Mouse (Mus musculus): Measurements from ENCODE around the gene Rgs9bp.
"Not testable (repeated sequence)": the region's sequence is repeated elsewhere in the genome, so short reads cannot be mapped to it uniquely, and the experiment has no call there.

The Rgs9bp gene

GRCm38 (mm10) chr7:35583476-35584025, 1.8 kb downstream of the Rgs9bp start:
- DNase-seq (ENCODE audit: low read depth, low spot score): no peak

- no peak for DNase-seq (ENCODE audit: low read depth, low spot score)
Measured at GRCm38 (mm10) chr7:35582719-35583118, 2.7 kb downstream of the Rgs9bp start.

- DNase-seq (ENCODE audit: low read depth, low spot score): no peak
Measured at GRCm38 (mm10) chr7:35579849-35580248, 5.5 kb downstream of the Rgs9bp start.

GRCm38 (mm10) chr7:35570883-35571282, 14.5 kb downstream of the Rgs9bp start:
- DNase-seq (ENCODE audit: low read depth, low spot score): not testable (repeated sequence)

GRCm38 (mm10) chr7:35569724-35570123, 15.7 kb downstream of the Rgs9bp start:
- not testable (repeated sequence) for DNase-seq (ENCODE audit: low read depth, low spot score)

GRCm38 (mm10) chr7:35565965-35566364, 19.4 kb downstream of the Rgs9bp start:
- DNase-seq (ENCODE audit: low read depth, low spot score): not testable (repeated sequence)

- not testable (repeated sequence) for DNase-seq (ENCODE audit: low read depth, low spot score)
Measured at GRCm38 (mm10) chr7:35564872-35565271, 20.5 kb downstream of the Rgs9bp start.

- no peak for DNase-seq (ENCODE audit: low read depth, low spot score)
Measured at GRCm38 (mm10) chr7:35564067-35564865, 21.1 kb downstream of the Rgs9bp start.

GRCm38 (mm10) chr7:35563071-35563470, 22.3 kb downstream of the Rgs9bp start:
- no peak for DNase-seq (ENCODE audit: low read depth, low spot score)

GRCm38 (mm10) chr7:35559838-35560237, 25.5 kb downstream of the Rgs9bp start:
- DNase-seq (ENCODE audit: low read depth, low spot score): no peak

- no peak for DNase-seq (ENCODE audit: low read depth, low spot score)
Measured at GRCm38 (mm10) chr7:35558681-35559080, 26.7 kb downstream of the Rgs9bp start.

- no peak for DNase-seq (ENCODE audit: low read depth, low spot score)
Measured at GRCm38 (mm10) chr7:35557577-35557976, 27.8 kb downstream of the Rgs9bp start.

GRCm38 (mm10) chr7:35556905-35557304, 28.5 kb downstream of the Rgs9bp start:
- DNase-seq (ENCODE audit: low read depth, low spot score): no peak

- DNase-seq (ENCODE audit: low read depth, low spot score): no peak
Measured at GRCm38 (mm10) chr7:35556205-35556603, 29.2 kb downstream of the Rgs9bp start, which contains the start of gene Nudt19. TSS of gene Nudt19 (minus strand) at chr7:35556304.

GRCm38 (mm10) chr7:35555224-35556204, 29.9 kb downstream of the Rgs9bp start:
- peak; percentile 90 for DNase-seq (ENCODE audit: low read depth, low spot score)

- peak; percentile 14 for DNase-seq (ENCODE audit: low read depth, low spot score)
Measured at GRCm38 (mm10) chr7:35554605-35555175, 30.7 kb downstream of the Rgs9bp start.

GRCm38 (mm10) chr7:35553751-35554604, 31.4 kb downstream of the Rgs9bp start:
- no peak for DNase-seq (ENCODE audit: low read depth, low spot score)

- DNase-seq (ENCODE audit: low read depth, low spot score): peak; percentile 50
Measured at GRCm38 (mm10) chr7:35545881-35546280, 39.5 kb downstream of the Rgs9bp start.

GRCm38 (mm10) chr7:35537562-35537961, 47.8 kb downstream of the Rgs9bp start, which contains the start of gene Tdrd12:
TSS of gene Tdrd12 (minus strand) at chr7:35537745.
- DNase-seq (ENCODE audit: low read depth, low spot score): no peak

GRCm38 (mm10) chr7:35535750-35536512, 49.5 kb downstream of the Rgs9bp start:
- no peak for DNase-seq (ENCODE audit: low read depth, low spot score)
